Mouse (Mus musculus) midbrain, embryonic 16.5 days (tissue): ENCODE measurements around the gene Kansl3. TPM values are rescaled to one million over a fixed set of nuclear protein-coding genes. Genes with fewer than 3 reads are reported as not detected.
A peak's percentile ranks its signal among the peaks of the same experiment; 100 is the strongest.

Source experiments
- ATAC-seq: fragments of 200-750 bp; cut with Nextera tagmentation; 2 replicates; pipeline ENCODE4 v1.8.0; 2017; ENCODE audit warnings: moderate TSS enrichment
- H3K27ac ChIP-seq: fragments of 300-500 bp; sonication (generic); 2 replicates; pipeline ENCODE4 v1.5.1; 2014; ENCODE audit warnings: mild to moderate bottlenecking, low read length, mixed read lengths
- H3K27me3 ChIP-seq: fragments of 300-500 bp; sonication (generic); 2 replicates; pipeline ENCODE4 v1.6.1; 2014; ENCODE audit warnings: low read depth, low read length, mixed read lengths; ENCODE audit not compliant: control insufficient read depth, insufficient read depth
- H3K36me3 ChIP-seq: fragments of 300-500 bp; sonication (generic); 2 replicates; pipeline ENCODE4 v1.6.1; 2014; ENCODE audit warnings: mild to moderate bottlenecking, low read length, moderate library complexity, mixed read lengths; ENCODE audit not compliant: control insufficient read depth, insufficient read depth
- H3K4me1 ChIP-seq: fragments of 300-500 bp; sonication (generic); 2 replicates; pipeline ENCODE4 v1.6.1; 2014; ENCODE audit warnings: mild to moderate bottlenecking, low read length, mixed read lengths; ENCODE audit not compliant: control insufficient read depth, insufficient read depth
- H3K4me2 ChIP-seq: fragments of 300-500 bp; sonication (generic); 2 replicates; pipeline ENCODE4 v1.6.1; 2014; ENCODE audit warnings: mild to moderate bottlenecking, low read length, mixed read lengths
- H3K4me3 ChIP-seq: fragments of 300-500 bp; sonication (generic); 2 replicates; pipeline ENCODE4 v1.5.1; 2014; ENCODE audit warnings: low read depth, mild to moderate bottlenecking, low read length, moderate library complexity, mixed read lengths
- H3K9ac ChIP-seq: fragments of 300-500 bp; sonication (generic); 2 replicates; pipeline ENCODE4 v1.6.1; 2014; ENCODE audit warnings: low read depth, low read length, mixed read lengths
- H3K9me3 ChIP-seq: fragments of 300-500 bp; sonication (generic); replicated peaks from 2 replicates; pipeline ENCODE4 v1.6.1; 2014; ENCODE audit warnings: mild to moderate bottlenecking, low read length, mixed read lengths; ENCODE audit not compliant: control insufficient read depth, poor library complexity, severe bottlenecking
- WGBS: fragments of 180-500 bp; shearing (Covaris S2); extraction: QIAGEN DNeasy Blood & Tissue Kit; methylation state at CpG from one replicate; pipeline ENCODE4 v1.1.7; 2014; 5-methylcytosine and 5-hydroxymethylcytosine counted together
- polyA plus RNA-seq: library from polyadenylated mRNA; unstranded; fragments of >200 nt; fragmentation: Nextera tagmentation; extraction: Ambion mirVana; gene quantifications from 2 replicates; pipeline ENCODE4 v1.2.1, GENCODE M21; 2015

The Kansl3 gene
- polyA plus RNA-seq, 1 experiment from 2014 or later: 41.5 TPM

DNA sequence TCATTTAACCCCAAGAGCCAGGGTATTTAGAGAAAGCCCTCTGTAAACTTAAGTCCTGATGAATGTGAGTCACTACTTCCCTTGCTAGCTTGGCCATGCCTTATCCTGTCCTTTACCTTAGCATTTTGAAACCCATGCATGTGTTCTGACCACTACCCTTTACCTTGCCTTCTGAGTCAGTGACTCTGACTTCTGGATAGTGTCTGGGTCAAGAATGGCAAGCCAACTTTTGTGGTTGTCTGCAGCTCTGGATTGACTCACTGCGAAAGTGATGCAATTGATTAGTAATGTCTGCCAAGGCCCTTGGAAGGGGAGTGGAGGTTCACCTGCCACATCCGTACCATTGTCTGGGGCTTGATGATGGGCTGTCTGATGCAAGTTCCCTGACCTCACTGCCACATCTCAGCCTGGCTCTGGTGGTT, 43.1 kb downstream of the Kansl3 start:
- no peaks in the 10 kb centered on the region for H3K4me1 ChIP-seq
- H3K27me3 ChIP-seq: no peaks in the 10 kb centered on the region
- no peak overlapping the region for H3K27ac ChIP-seq
- no peak overlapping the region for H3K4me3 ChIP-seq
- no peak for ATAC-seq
- WGBS: 96% methylated on average over 2 of the region's 2 CpGs
- H3K9me3 ChIP-seq: no peaks in the 10 kb centered on the region
- no peak overlapping the region for H3K4me2 ChIP-seq
- peaks cover 6% of the 10 kb centered on the region; the same call in 1 of the 2 replicates for H3K36me3 ChIP-seq
- no peak overlapping the region for H3K9ac ChIP-seq

DNA sequence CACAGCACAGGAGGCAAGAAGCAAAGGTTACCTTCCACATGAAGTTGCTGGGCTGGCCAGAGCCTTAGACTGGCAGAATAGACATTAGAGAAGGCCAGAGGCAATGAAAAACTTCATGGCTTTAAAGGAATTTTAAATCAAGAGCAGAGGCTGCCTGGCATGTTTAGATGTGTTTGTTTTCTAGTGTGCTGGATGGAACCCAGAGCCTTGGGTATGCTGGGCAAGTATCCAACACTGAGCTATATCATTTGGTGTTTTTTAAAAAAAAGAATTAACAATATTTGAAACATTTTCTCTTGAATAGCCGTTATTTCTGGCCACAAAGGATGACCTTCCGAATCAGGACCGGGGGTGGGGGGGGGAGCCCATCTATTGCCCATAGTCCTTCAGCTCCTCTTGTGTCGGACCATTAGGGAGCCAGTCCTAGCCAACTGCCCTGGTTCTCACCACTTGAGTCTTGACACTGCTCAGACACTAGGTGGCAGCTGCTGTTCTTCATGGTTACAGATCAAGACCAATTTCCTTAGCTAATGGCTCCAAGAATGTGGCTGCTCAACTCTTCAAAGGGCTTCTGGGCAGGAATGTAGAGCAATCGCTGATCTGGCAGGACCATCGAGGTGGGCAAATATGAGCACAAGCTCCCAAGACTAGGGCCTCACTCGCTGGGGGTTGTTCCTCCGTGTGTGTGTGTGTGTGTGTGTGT, 45.1 kb downstream of the Kansl3 start:
- no peak overlapping the region for H3K4me3 ChIP-seq
- H3K9me3 ChIP-seq: no peaks in the 10 kb centered on the region
- WGBS: 63% methylated on average over 8 of the region's 8 CpGs
- H3K27ac ChIP-seq: no peak overlapping the region
- no peak overlapping the region for H3K9ac ChIP-seq
- H3K36me3 ChIP-seq: no peaks in the 10 kb centered on the region
- H3K4me2 ChIP-seq: no peak overlapping the region
- peak; percentile 70 for ATAC-seq
- no peaks in the 10 kb centered on the region for H3K27me3 ChIP-seq
- no peaks in the 10 kb centered on the region for H3K4me1 ChIP-seq

DNA sequence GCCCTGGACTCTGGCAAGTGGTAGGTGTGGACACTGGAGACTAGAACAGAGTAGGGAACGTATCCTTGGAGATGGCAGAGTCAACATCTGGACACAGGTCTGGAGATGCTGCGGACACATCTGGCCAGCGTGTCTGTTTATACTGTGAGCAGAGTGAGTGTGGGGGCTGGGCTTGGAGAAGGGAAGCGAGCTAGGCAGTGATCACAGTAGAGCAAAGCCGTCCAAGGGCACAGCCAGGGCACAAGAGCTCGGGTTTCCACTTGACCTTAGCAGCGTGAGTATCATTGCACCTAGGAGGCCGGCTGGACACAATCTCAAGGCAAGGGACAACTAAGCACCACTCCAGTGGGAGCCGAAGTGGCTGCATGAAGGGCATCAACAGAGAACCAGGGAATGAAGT, 45.9 kb downstream of the Kansl3 start:
- WGBS: 86% methylated on average over 9 of the region's 9 CpGs
- H3K9ac ChIP-seq: no peak overlapping the region
- no peak overlapping the region for H3K4me3 ChIP-seq
- no peaks in the 10 kb centered on the region for H3K4me1 ChIP-seq
- H3K9me3 ChIP-seq: no peaks in the 10 kb centered on the region
- no peak for ATAC-seq
- no peak overlapping the region for H3K27ac ChIP-seq
- no peaks in the 10 kb centered on the region for H3K36me3 ChIP-seq
- no peaks in the 10 kb centered on the region for H3K27me3 ChIP-seq
- no peak overlapping the region for H3K4me2 ChIP-seq

- 77% methylated on average over 11 of the region's 11 CpGs for WGBS
- no peak for ATAC-seq
These were observed 47.0 kb downstream of the Kansl3 start for GRCm38 (mm10) chr1:36321829-36322573.

GRCm38 (mm10) chr1:36321164-36321563, 47.8 kb downstream of the Kansl3 start:
- no peak overlapping the region for H3K9ac ChIP-seq
- no peaks in the 10 kb centered on the region for H3K4me1 ChIP-seq
- no peak overlapping the region for H3K27ac ChIP-seq
- WGBS: 88% methylated on average over 2 of the region's 2 CpGs
- ATAC-seq: no peak
- H3K36me3 ChIP-seq: no peaks in the 10 kb centered on the region
- H3K4me2 ChIP-seq: no peak overlapping the region
- H3K9me3 ChIP-seq: no peaks in the 10 kb centered on the region
- no peak overlapping the region for H3K4me3 ChIP-seq
- H3K27me3 ChIP-seq: no peaks in the 10 kb centered on the region

More at GRCm38 (mm10) chr1:36321829-36322573, 47.0 kb downstream of the Kansl3 start:
- Histone ChIP-seq H3K9me3 (no peaks in the 10 kb centered on the region), H3K36me3 (no peaks in the 10 kb centered on the region), H3K27me3 (no peaks in the 10 kb centered on the region), H3K9ac (no peak overlapping the region), H3K4me2 (no peak overlapping the region), H3K4me1 (no peaks in the 10 kb centered on the region), H3K27ac (no peak overlapping the region), H3K4me3 (no peak overlapping the region)

DNA sequence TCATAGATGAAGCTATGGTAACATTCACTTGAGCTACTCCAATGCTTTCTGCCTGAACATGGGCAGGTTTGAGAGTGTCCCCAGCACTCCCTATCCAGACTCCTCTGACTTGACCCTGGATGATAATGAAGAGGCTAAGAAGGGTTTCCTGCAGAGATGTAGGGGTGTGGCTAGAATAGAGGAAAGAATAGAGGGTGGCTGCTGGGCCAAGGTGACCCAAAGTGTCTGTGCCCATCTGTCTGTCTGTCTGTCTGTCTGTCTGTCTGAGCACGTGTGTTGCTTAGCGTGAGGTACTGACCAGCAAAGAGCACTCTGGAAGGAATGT, 53.2 kb downstream of the Kansl3 start:
- Histone ChIP-seq H3K27ac (no peak overlapping the region), H3K36me3 (no peaks in the 10 kb centered on the region), H3K9ac (no peak overlapping the region), H3K4me2 (no peak overlapping the region), H3K4me3 (no peak overlapping the region), H3K9me3 (no peaks in the 10 kb centered on the region), H3K27me3 (no peaks in the 10 kb centered on the region), H3K4me1 (no peaks in the 10 kb centered on the region)
- 91% methylated on average over 2 of the region's 2 CpGs for WGBS
- ATAC-seq: no peak

- no peak overlapping the region for H3K4me2 ChIP-seq
- ATAC-seq: no peak
- no peaks in the 10 kb centered on the region for H3K36me3 ChIP-seq
- no peak overlapping the region for H3K27ac ChIP-seq
- no peak overlapping the region for H3K9ac ChIP-seq
- WGBS: 89% methylated on average over 11 of the region's 11 CpGs
- H3K9me3 ChIP-seq: no peaks in the 10 kb centered on the region
- H3K4me3 ChIP-seq: no peak overlapping the region
- H3K4me1 ChIP-seq: no peaks in the 10 kb centered on the region
- no peaks in the 10 kb centered on the region for H3K27me3 ChIP-seq
These were observed 53.8 kb downstream of the Kansl3 start for GRCm38 (mm10) chr1:36314959-36315775.

GRCm38 (mm10) chr1:36309498-36309901, 59.5 kb downstream of the Kansl3 start:
- no peak for ATAC-seq
- no peak overlapping the region for H3K27ac ChIP-seq
- no peaks in the 10 kb centered on the region for H3K36me3 ChIP-seq
- WGBS: 26% methylated on average over 3 of the region's 3 CpGs
- peaks cover 6% of the 10 kb centered on the region; the same call in 1 of the 2 replicates for H3K4me1 ChIP-seq
- H3K27me3 ChIP-seq: peaks cover 7% of the 10 kb centered on the region
- no peak overlapping the region for H3K9ac ChIP-seq
- no peak overlapping the region for H3K4me2 ChIP-seq
- no peaks in the 10 kb centered on the region for H3K9me3 ChIP-seq
- H3K4me3 ChIP-seq: no peak overlapping the region
